Comparison of ENCODE assay signal across 11 mouse cellular contexts in genomic region chr7:35447996-35448846, GRCm38 (mm10). TPM values are rescaled to one million over a fixed set of nuclear protein-coding genes. Genes with fewer than 3 reads are reported as not detected.
DNase-seq lines count a peak whose midpoint lies in the region; ATAC-seq and TF ChIP-seq lines count a peak whose summit lies in the region.
"Had no signal": no experiment of that assay in that cellular context is flagged by ENCODE, and none has a peak within 500 bp of the region (broad histone marks: within the 10 kb centered on the region; RNA-seq: fewer than 3 reads in every experiment).

Gene Slc7a9 (plus strand): TSS chr7:35448796.

- no peak for TF ChIP-seq POLR2A in heart, adult 2 months (IDR thresholded peaks at IDR 0.05; ENCODE audit: insufficient read depth, low read depth, low read length)

- no peak for ATAC-seq in erythroid progenitor cell, adult 5-6 weeks (replicated peaks; ENCODE audit: low FRiP score, poor library complexity, severe bottlenecking)
- no peak for ATAC-seq in forebrain, embryonic 12.5 days (ENCODE audit: low FRiP score)

- no peak within 1 kb of the TSS for H3K9ac ChIP-seq in heart, adult 2 months (ENCODE audit: low read depth, low read length)
- H3K9ac ChIP-seq in forebrain, embryonic 12.5 days: no peak within 1 kb of the TSS
- H3K9ac ChIP-seq: hindbrain, embryonic 13.5 days had no signal

- no peak within 1 kb of the TSS for H3K4me2 ChIP-seq in forebrain, embryonic 12.5 days
- H3K4me2 ChIP-seq: hindbrain, embryonic 13.5 days had no signal

- TF ChIP-seq EP300 in heart, adult 2 months (IDR thresholded peaks at IDR 0.05; ENCODE audit: insufficient read depth, low read depth, low read length): no peak

- no peak for DNase-seq in heart, embryonic 10.5 days (ENCODE audit: low spot score)
- DNase-seq in heart, adult 2 months: no peak
- DNase-seq in testis, postnatal 14 days (ENCODE audit: low spot score): peak; percentile 33
- DNase-seq in testis, postnatal 10 days (ENCODE audit: low spot score): no peak
- DNase-seq in kidney, postnatal 4 days: peak; percentile 52 to 70
- DNase-seq in layer of hippocampus, adult 11-12 months (ENCODE audit: low spot score): no peak
- DNase-seq: adrenal gland, postnatal 10 days had no signal

- intact Hi-C loops in heart, adult 2 months (cut with DNase I): no loop called here

- 21% methylated on average over 15 of the region's 15 CpGs for WGBS in heart, embryonic 10.5 days
- 25% methylated on average over 15 of the region's 15 CpGs for WGBS in heart, adult 2 months
- WGBS in forebrain, embryonic 12.5 days: 32% methylated on average over 15 of the region's 15 CpGs

- no peak within 1 kb of the TSS for H3K4me3 ChIP-seq in heart, embryonic 10.5 days
- no peak within 1 kb of the TSS for H3K4me3 ChIP-seq in heart, adult 2 months
- no peak within 1 kb of the TSS for H3K4me3 ChIP-seq in forebrain, embryonic 12.5 days (replicated peaks)
- H3K4me3 ChIP-seq: hindbrain, embryonic 13.5 days had no signal

- no peaks in the 10 kb centered on the region for H3K36me3 ChIP-seq in heart, embryonic 10.5 days
- H3K36me3 ChIP-seq in heart, adult 2 months (ENCODE audit: control insufficient read depth, insufficient read depth, low read length): no peaks in the 10 kb centered on the region
- no peaks in the 10 kb centered on the region for H3K36me3 ChIP-seq in forebrain, embryonic 12.5 days (replicated peaks)
- H3K36me3 ChIP-seq: hindbrain, embryonic 13.5 days had no signal

- H3K27me3 ChIP-seq in heart, embryonic 10.5 days (ENCODE audit: insufficient read depth, poor library complexity, severe bottlenecking): no peaks in the 10 kb centered on the region
- no peaks in the 10 kb centered on the region for H3K27me3 ChIP-seq in heart, adult 2 months (ENCODE audit: control insufficient read depth, insufficient read depth, low read length)
- no peaks in the 10 kb centered on the region for H3K27me3 ChIP-seq in forebrain, embryonic 12.5 days
- H3K27me3 ChIP-seq: hindbrain, embryonic 13.5 days had no signal

- H3K9me3 ChIP-seq in heart, embryonic 10.5 days: no peaks in the 10 kb centered on the region
- H3K9me3 ChIP-seq in forebrain, embryonic 12.5 days: no peaks in the 10 kb centered on the region
- H3K9me3 ChIP-seq: hindbrain, embryonic 13.5 days had no signal

- no peak for TF ChIP-seq CTCF in heart, adult 2 months (IDR thresholded peaks at IDR 0.05)

- H3K27ac ChIP-seq in heart, embryonic 10.5 days: peak within 1 kb of the TSS; percentile 60
- no peak within 1 kb of the TSS for H3K27ac ChIP-seq in heart, adult 2 months
- no peak within 1 kb of the TSS for H3K27ac ChIP-seq in forebrain, embryonic 12.5 days
- H3K27ac ChIP-seq: hindbrain, embryonic 13.5 days had no signal

- peaks cover 13% of the 10 kb centered on the region for H3K4me1 ChIP-seq in heart, embryonic 10.5 days
- no peaks in the 10 kb centered on the region for H3K4me1 ChIP-seq in heart, adult 2 months (ENCODE audit: control insufficient read depth, insufficient read depth, low read length)
- H3K4me1 ChIP-seq in forebrain, embryonic 12.5 days: no peaks in the 10 kb centered on the region; the same call in 1 of the 2 replicates
- H3K4me1 ChIP-seq: hindbrain, embryonic 13.5 days had no signal

- H3K79me2 ChIP-seq in heart, adult 2 months (replicated peaks; ENCODE audit: control insufficient read depth, insufficient read depth, low read length): no peaks in the 10 kb centered on the region

RNA-seq across cellular contexts. Expression of gene Slc7a9, which starts in this region (rescaled TPM):
- 0.63 and 1.2 TPM in 2 replicates for polyA plus RNA-seq in heart, embryonic 10.5 days (2016; fragmentation: Nextera tagmentation; extraction: Ambion mirVana)
- not detected for total RNA-seq in heart, adult 2 months (2021)
- not detected in 2 replicates for polyA plus RNA-seq in heart, adult 2 months (2012; rRNA removed)
- total RNA-seq in erythroid progenitor cell, adult 5-6 weeks (2015; ENCODE audit: low replicate concordance): not detected in 2 replicates
- total RNA-seq in erythroid progenitor cell, adult 5-6 weeks (2017; ENCODE audit: low replicate concordance): not detected in 2 replicates
- 0.14 TPM in 1 of 2 replicates, not detected in the other for polyA plus RNA-seq in forebrain, embryonic 12.5 days (2016; fragmentation: Nextera tagmentation; extraction: Ambion mirVana)
- total RNA-seq: adrenal gland, postnatal 10 days had no signal
- polyA plus RNA-seq: cortical plate, adult 2 months; hindbrain, embryonic 13.5 days had no signal

Comparison
In these comparisons a context has a peak if more than half of its experiments do, and no peak if none do; other contexts are left out.
1. DNase-seq: peak in testis, postnatal 14 days (single experiment) and kidney, postnatal 4 days (2 of 2); none in heart, embryonic 10.5 days (single experiment), heart, adult 2 months (0 of 2), testis, postnatal 10 days (single experiment) and layer of hippocampus, adult 11-12 months (single experiment).